Mouse (Mus musculus) gastrocnemius, postnatal 36 days (tissue): ENCODE results near the gene Nup50. TPM values are rescaled to one million over a fixed set of nuclear protein-coding genes. Genes with fewer than 3 reads are reported as not detected.
"Not testable (repeated sequence)": the region's sequence is repeated elsewhere in the genome, so short reads cannot be mapped to it uniquely, and the experiment has no call there.

Experiments used
- DNase-seq, 2 experiments: peaks; one replicate each; pipeline ENCODE4 v3.0.0; 2022
- intact Hi-C: fragments of 180-260 bp; cut with DNase I; formaldehyde crosslinking; loops from one replicate; pipeline ENCODE4 v1.15.1; 2025
- long read RNA-seq, 2 experiments: library from polyadenylated mRNA; stranded (forward); transcript quantifications; one replicate each; pipeline ENCODE4 v2.0.0; 2021
- total RNA-seq, 2 experiments: library from RNA; stranded (reverse); gene quantifications; 2 replicates each; pipeline ENCODE4 v1.2.3; 2021

Nup50 gene
- 10 to 100 TPM; 12.4 to 14.8 TPM for total RNA-seq
- long read RNA-seq, experiment 1, full-length matches to known transcripts, result 6 of 10 reads
- long read RNA-seq, experiment 1, partial matches to known transcripts, result 0 of 10 reads
- long read RNA-seq, experiment 1, other reads (novel, unspliced or antisense), result 4 of 10 reads
- long read RNA-seq, experiment 2, full-length matches to known transcripts, result 6 of 13 reads
- long read RNA-seq, experiment 2, partial matches to known transcripts, result 2 of 13 reads
- long read RNA-seq, experiment 2, other reads (novel, unspliced or antisense), result 5 of 13 reads

DNA sequence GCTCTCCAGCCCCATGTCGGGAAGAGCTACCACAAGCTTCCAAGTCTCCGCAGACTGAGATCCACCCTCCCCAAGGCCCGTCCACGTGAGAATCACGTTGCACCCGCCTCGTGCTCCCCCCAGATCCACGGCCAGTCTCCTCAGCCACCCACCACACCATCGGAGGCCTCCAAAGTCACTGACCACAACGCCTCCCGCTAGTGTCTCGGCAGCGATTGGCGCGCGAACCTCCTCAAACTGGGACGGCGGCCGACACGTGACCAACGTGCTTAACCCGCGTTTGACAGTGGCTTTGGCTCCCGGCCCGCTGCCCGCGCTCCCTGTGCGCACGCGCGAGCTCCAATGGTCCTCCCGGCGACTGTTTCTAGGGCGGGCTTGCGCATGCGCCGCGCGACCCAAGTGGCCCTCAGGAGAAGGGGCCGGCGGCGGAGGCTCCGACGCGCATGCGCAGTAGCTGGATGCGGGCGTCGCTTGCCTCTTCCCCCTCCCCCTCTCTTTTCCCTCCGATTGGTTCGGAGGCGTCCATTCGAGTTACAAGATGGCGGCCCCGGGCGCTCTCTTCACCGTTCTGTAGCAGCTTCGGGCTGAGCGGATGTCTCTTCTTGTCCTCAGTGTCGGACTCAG lies at the start of gene Nup50:
Gene Nup50, plus strand, starts transcription at position 528 of the 624 bp plus-strand sequence.
- intact Hi-C loops, result no loop called here
- peak; percentile 100 for DNase-seq

DNA sequence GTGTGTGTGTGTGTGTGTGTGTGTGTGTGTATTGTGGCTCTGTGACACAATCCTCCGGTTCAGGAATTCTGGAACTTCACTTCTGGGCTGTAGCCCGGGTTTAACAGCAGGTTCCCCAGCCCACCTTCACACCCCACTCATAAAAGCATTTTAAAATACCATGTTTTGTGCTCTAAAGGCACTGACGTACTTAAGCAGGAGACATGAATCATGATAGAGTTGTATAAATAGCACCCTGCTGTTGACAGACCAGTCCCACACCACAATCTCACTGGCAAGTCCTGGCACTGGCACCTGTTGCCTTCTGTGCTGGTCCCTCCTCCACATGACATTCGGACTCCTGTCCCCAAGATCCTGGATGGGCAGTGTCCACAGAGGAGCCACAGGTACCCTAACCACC lies 49.3 kb upstream of the Nup50 start:
- intact Hi-C loops, result no loop called here

DNA sequence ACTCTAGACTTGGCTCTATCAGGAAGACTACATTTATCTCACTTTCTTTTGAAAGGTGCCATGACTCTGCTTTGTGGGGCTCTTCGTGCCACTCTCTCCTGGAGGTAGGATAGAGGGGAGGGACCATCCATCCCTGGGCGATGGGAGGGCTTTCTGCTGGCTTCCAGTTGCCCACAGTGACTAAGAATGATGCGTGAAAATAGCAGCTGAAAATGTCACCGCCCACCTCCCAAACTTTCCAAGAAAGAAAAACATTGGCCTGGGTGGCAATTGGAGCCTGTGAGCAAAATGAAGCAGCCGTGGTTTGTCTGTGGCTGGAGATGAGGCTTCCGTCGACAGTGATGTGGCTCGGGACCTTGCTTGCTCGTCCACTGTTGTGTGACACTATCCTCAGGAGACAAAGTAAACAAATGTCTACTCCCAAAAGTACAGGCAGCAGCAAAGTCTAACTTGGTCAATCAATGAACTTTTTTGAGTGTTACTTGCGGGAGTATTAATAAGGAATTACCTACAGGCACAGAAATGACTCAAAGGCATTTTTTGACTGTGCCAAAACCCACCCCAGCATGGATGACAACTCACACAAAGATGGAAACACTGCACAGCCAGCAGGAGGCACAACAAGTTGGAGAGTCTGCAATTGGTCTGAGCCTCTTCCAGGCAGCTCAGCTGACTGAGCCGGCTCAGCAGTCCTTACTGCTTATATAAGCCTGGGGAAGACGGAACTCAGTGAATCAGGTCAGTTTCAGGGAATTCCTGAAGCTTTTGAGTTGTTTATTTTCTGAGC lies 46.0 kb upstream of the Nup50 start:
- no peak for DNase-seq
- intact Hi-C loops, result loop anchor here (5.0 kb wide), 1 partner anchor 60 kb away; no protein-coding TSS in a partner anchor

More for the DNA sequence above, 49.3 kb upstream of the Nup50 start:
- no peak for DNase-seq

DNA sequence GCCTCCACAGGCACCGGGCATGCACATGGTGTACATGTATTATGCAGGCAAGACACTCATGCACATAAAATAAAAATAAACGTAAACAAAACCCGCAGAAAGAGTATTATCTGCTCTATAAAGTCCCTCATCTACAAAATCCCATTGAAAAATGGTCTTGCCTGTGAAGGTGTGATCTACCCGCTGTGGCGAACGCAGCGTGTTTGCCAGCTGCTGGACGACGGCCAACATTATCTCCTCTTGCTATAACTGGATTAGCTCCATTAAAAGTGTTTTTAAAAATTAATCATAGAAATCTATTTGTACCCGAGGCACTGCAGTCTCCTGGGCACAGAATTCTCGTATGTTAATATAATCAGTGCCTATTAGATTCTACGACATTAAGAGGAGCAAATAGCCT lies 35.1 kb upstream of the Nup50 start:
- intact Hi-C loops, result no loop called here
- DNase-seq, result no peak

DNA sequence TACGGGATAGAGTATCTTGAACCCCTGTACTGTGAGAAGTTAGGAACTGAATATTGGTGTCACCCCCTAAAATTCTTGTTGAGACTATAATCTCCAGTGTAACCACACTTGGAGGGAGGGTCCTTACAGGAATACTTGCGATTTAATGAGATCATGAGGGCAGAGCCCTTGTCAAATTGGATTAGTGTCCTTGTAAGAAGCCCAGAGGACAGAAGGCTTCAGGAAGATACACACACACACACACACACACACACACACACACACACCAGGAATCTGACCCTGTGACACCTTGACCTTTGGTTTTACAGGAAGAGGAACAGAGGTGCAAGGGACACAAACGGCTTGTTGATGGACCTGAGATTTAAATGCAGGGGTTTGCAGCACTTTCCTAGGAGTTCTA lies 32.0 kb upstream of the Nup50 start:
- intact Hi-C loops, result loop anchor here (5.0 kb wide), 1 partner anchor 134 kb away; no protein-coding TSS in a partner anchor
- no peak for DNase-seq

- intact Hi-C loops, result loop anchor here (1.0 to 5.0 kb wide), 2 partner anchors 88 to 134 kb away; no protein-coding TSS in a partner anchor
- DNase-seq, result peak; percentile 24 to 37
These were observed 31.6 kb upstream of the Nup50 start for GRCm38 (mm10) chr15:84891658-84892057.

- intact Hi-C loops, DNase-seq: not testable (repeated sequence)
These were observed 27.0 kb upstream of the Nup50 start for GRCm38 (mm10) chr15:84896216-84896615.

- DNase-seq, result no peak
- intact Hi-C loops, result no loop called here
These were observed 26.5 kb upstream of the Nup50 start for GRCm38 (mm10) chr15:84896664-84897063.

DNA sequence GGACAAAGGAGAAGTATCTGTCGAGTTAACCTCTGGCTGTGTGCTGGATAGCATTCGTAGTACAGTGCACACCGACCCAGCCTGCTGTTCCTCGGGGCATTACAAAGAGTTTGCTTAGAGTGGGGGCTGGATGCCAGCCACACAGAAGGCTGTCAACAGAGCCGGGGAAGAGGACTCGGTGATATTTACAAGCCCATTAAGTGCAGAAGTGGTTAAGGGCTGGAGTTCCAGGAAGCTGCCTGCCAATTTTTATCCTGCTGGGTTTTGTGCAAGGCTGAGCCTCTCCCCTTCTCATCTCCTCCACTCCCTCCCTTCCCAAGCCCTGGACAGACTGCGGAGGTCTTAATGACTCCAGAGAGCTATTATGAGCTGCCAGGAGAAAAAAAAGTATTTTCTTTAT lies 25.1 kb upstream of the Nup50 start:
- DNase-seq, result no peak
- intact Hi-C loops, result no loop called here

DNA sequence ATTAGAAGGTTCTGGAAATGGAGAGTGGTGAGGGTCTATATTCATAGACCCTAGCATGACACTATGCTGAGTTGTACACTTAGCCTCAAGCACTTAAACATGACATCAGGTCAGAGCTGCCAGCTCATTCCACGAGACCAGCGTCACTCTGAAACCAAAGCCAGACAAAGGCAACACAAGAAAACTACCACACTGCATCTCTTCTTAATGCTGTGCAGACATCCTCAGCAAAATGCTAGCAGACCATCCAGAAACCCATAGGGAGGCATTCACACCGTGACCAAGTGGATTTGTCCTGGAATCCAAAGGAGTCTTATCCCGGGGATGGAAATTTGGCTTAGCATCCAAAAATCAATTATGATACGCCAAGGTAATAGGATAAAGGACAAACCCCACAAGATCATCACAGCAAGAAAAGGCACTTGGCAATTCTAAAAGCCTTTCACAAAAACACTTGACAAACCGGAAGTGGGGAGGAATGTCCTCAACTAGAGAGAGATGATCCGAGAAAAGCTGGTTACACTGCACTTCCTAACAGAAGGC lies 19.3 kb upstream of the Nup50 start:
- DNase-seq, result no peak
- intact Hi-C loops, result no loop called here

- no peak for DNase-seq
- intact Hi-C loops, result loop anchor here (5.0 kb wide), 1 partner anchor 441 kb away; no protein-coding TSS in a partner anchor
These were observed 10.0 kb upstream of the Nup50 start for GRCm38 (mm10) chr15:84913201-84913600.

DNA sequence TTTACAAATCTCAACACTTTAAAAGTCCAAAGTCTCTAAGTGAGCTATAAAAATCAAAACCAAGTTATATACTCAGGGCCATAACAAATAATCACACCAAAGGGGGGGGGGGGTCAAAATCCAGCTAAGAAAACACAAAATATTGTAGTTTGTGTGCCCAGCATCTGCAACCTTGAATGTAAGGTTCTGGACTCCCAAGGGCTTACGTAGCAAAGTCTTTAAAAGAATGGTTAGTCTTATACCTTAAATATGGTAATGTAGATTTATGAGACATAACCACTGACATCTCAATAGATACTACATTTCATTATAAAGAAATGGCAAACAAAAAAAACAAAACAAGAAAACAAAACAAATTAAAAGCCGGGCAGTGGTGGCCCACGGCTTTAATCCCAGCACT lies 3.3 kb upstream of the Nup50 start, which contains the start of gene Gm29666:
Gene Gm29666, minus strand, starts transcription at position 101 of the 400 bp plus-strand sequence.
- intact Hi-C loops, result no loop called here
- DNase-seq, result no peak

DNA sequence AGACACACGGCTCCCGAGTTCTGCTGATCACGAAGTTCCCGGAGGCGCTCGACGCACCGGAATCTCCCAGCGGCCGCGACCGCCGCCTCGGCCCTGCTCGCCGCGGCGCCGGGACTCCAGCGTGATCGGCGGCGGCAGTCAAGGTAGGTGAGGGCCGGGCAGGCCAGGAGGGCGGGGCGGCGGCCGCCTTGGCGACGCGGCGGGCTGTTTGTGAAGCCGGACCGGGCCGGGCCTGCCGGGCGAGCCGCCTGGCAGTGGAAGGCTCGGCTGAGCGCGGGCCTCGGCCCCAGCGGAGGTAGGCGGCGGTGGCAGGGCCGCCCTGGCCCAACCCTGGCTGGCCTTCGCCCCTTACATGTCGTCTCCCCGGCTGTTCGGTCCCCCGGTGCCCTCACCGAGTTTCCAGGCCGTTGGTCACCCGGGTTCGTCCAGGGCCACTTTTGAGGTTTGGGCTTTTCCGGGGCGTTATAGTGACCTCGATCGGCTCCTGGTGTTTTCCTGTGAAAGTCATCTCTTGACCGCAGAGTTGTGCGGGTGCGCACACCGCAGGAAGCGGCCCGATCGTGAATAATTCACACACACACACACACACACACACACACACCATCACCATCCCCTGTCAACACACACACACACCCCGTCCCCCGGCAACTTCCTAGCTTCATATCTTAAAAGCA lies 434 bp downstream of the Nup50 start:
- intact Hi-C loops, result no loop called here
- DNase-seq, result peak in 1 of 2 experiments; percentile 45

DNA sequence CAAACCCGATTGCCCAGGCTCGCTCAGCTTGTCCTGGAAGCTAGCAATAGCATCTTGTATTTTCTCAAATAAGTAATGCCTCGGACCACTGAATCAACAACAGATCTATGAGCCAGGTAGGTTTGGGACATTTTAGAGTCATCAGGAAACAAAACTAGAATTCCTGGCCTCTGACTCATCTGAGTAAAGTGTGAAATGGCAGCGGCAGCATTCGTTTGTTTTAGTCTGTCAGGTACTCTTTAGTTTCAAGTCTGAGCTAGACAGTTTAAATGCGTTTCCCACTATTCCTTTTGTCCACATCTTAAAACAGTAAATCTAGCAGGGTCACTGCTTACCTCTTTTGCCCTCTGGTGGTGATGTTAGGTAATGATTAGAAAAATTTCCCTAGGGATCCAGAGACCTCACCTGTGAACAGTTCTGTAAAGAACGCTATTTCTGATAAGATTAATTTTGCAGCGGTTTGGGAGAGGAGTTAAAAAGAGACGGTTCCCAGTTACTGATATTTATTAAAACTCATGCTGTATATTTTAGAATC lies 1.6 kb downstream of the Nup50 start:
- intact Hi-C loops, result loop anchor here (5.0 kb wide), 1 partner anchor 67 kb away; no protein-coding TSS in a partner anchor
- DNase-seq, result no peak

DNA sequence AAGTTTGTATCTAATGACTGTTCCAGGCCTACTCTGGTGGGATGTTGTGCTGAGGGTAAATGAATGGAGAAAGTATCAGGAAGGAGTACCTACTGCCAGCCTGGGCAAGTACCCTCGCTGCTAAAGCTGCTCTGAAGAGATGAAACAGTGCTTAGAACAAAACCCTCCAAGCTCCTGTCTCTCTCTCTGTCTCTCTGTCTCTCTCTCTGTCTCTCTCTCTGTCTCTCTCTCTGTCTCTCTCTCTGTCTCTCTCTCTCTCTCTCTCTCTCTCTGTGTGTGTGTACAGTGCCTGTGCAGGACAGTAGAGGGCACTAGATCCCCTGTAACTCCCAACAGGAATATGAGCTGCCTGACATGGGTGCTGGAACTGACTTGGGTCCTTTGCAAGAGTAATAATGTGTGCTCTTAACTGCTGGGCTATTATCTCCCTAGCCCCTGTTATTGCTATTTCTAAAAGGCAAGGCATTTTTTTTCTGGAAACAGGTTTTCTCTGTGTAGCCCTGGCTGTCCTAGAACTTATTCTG lies 2.3 kb downstream of the Nup50 start:
- no peak for DNase-seq
- intact Hi-C loops, result loop anchor here (5.0 kb wide), 1 partner anchor 67 kb away; no protein-coding TSS in a partner anchor

GRCm38 (mm10) chr15:84932351-84932750 lies 9.1 kb downstream of the Nup50 start:
- DNase-seq, result no peak
- intact Hi-C loops, result no loop called here

DNA sequence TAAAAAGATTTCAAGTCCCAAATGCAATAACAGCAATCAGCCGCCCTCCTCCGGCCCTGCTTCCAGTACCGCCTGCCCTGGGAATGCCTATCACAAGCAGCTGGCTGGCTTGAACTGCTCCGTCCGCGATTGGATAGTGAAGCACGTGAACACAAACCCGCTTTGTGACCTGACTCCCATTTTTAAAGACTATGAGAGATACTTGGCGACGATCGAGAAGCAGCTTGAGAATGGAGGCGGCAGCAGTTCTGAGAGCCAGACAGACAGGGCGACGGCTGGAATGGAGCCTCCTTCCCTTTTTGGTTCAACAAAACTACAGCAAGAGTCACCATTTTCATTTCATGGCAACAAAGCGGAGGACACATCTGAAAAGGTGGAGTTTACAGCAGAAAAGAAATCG lies 11.7 kb downstream of the Nup50 start:
- DNase-seq, result no peak
- intact Hi-C loops, result no loop called here

- DNase-seq, result no peak
- intact Hi-C loops, result no loop called here
These were observed 16.9 kb downstream of the Nup50 start for GRCm38 (mm10) chr15:84940102-84940501.

GRCm38 (mm10) chr15:84942647-84943285 lies 19.6 kb downstream of the Nup50 start:
- intact Hi-C loops, result no loop called here
- DNase-seq, result no peak
